Mouse (Mus musculus) left cerebral cortex, postnatal 14 days (tissue): ENCODE measurements around the gene Tcfl5. TPM values are rescaled to one million over a fixed set of nuclear protein-coding genes. Genes with fewer than 3 reads are reported as not detected.

Experiments used
- DNase-seq, 2 experiments: peaks; one replicate each; pipeline ENCODE4 v3.0.0; 2021 to 2022; ENCODE audit warnings: low spot score in 2 of 2, mixed read lengths in 1 of 2
- intact Hi-C: fragments of 180-260 bp; cut with DNase I; formaldehyde crosslinking; loops from one replicate; pipeline ENCODE4 v1.15.1; 2025
- total RNA-seq, 2 experiments: library from RNA; stranded (reverse); gene quantifications; 2 replicates each; pipeline ENCODE4 v1.2.3; 2021

Gene Tcfl5
- total RNA-seq, 2 experiments from 2014 or later, result 2.5 to 3.3 TPM

DNA sequence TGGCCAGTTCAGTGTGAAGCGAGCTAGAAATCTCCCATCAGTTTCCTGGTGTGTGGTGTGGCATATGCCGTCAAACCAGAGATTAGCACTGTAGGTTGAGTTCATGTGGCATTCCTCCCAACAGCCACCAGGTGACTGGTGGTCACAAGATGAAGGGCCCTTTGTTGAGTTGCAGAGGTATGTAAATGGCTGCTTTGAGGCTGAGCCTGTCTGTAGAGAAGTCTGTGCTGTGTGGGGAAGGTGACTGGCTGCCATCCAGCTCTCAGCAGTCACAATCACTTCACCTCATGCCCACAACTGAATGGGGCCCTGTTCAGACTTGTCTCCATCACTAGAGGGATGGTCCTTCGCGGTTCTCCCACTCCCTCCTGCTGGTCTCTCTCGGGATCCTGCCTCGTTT is 37.7 kb downstream of the Tcfl5 start:
- intact Hi-C loops, result no loop called here
- DNase-seq, result no peak

DNA sequence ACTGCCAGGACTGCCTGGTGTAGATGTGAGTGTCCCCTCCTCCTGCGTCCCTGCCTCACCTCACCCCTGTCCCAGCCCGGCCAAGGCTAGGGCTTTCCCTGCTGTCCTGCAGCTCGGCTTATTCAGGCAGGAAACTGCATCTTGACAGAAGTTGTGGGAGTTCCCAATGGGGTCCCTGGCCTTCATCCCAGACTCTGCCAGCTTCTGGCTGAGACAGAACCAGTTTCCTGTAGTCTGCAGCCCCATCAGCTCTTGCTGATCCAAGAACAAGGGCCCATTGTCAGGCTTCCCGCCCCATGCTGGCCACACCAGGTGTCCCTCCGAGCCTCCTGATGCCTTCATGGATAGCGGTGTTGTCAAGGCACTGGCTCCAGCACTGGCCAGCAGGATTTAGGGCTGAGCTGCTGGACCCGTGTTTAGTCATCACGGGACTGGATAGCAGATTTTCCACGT is 41.9 kb downstream of the Tcfl5 start:
- intact Hi-C loops, result no loop called here
- peak; percentile 46 to 69 for DNase-seq

- DNase-seq, result peak in 1 of 2 experiments; percentile 26
- intact Hi-C loops, result no loop called here
Observed at GRCm38 (mm10) chr2:180598157-180598705, 44.3 kb downstream of the Tcfl5 start.

GRCm38 (mm10) chr2:180597490-180597889 is 45.0 kb downstream of the Tcfl5 start, which contains the start of gene Col9a3:
TSS of gene Col9a3 (plus strand) at chr2:180597790.
- intact Hi-C loops, result no loop called here
- no peak for DNase-seq

DNA sequence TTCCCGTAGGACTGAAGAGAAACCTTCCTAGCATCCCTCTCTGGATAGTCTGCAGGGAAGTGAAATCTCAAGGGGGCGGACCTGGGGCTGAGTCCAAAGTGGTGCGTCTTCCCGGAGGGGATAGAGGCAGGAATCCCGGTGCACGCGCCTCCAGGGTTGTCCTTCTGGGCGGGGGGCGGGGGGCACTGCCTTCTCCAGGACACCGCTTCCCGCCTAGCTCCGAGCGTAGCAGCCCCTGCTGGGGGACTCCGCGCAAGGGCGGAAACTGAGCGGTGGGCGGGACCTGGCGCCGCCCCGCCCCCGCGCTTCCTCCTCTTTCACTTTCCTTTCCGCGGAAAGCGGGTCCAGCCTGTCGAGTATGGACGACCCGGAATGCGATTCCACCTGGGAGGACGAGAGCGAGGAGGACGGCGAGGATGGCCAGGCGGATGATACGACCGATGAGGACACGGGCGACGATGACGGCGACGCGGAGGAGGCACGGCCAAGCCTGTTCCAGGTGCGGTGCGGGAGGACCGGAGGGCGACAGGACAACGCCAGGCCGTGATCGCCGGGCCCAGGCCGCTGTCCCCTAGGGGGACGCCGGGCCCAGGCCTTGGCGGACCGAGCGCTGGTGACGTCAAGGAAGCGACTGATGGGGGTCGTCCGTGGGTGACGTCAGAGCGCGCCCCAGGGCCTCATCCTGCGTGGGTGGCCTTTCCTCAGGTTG is 53.2 kb downstream of the Tcfl5 start, which contains the start of gene Ogfr:
Gene Ogfr, plus strand, starts transcription at position 123 of the 709 bp plus-strand sequence.
- intact Hi-C loops, result no loop called here
- peak; percentile 84 to 85 for DNase-seq

- DNase-seq, result peak in 1 of 2 experiments; percentile 44
- intact Hi-C loops, result no loop called here
Observed at GRCm38 (mm10) chr2:180588736-180589122, 53.8 kb downstream of the Tcfl5 start.

GRCm38 (mm10) chr2:180583154-180583507 is 59.4 kb downstream of the Tcfl5 start:
- intact Hi-C loops, result loop anchor here (2.0 to 5.0 kb wide), 3 partner anchors 74 to 194 kb away; partner anchors contain the start of gene Bhlhe23
- DNase-seq, result no peak

DNA sequence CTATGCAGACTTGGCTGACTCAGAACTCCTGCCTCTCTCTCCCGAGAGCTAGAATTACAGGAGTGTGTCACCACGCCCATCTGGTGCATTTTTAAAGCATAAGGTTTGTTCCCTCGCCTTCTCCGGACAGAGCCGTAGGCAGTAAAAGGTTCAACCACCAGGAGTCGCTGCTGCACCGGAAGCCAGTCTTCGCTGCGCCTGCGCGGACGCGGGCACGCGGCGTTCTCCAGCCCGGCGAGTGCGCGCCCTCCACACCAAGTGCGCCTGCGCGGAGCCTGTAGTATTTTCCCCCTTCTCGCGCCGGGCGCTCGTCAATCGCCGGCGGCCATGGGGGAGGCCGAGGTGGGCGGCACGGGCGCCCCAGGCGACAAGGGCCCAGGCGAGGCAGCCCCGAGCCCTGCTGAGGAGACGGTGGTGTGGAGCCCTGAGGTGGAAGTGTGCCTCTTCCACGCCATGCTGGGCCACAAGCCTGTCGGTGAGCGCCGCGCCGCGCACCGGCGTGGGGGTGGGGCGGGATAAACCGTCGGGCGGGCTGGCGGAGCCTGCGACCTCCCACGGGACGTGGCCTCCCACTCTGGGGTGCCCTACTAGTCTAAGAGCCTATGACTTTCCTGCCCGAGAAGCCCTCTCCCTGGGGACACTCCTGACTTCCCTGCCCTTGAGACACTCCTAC is 59.9 kb downstream of the Tcfl5 start:
- intact Hi-C loops, result loop anchor here (2.0 to 5.0 kb wide), 3 partner anchors 75 to 194 kb away; partner anchors contain the start of gene Bhlhe23
- peak; percentile 96 to 98 for DNase-seq

- no peak for DNase-seq
- intact Hi-C loops, result loop anchor here (2.0 to 5.0 kb wide), 3 partner anchors 76 to 306 kb away; no protein-coding TSS in a partner anchor
Observed at GRCm38 (mm10) chr2:180581002-180581401, 61.5 kb downstream of the Tcfl5 start, which contains the start of gene Mrgbp. TSS of gene Mrgbp (plus strand) at chr2:180581304.

GRCm38 (mm10) chr2:180578686-180579085 is 63.8 kb downstream of the Tcfl5 start:
- DNase-seq, result peak; percentile 62 to 81
- intact Hi-C loops, result loop anchor here (1.0 to 5.0 kb wide), 2 partner anchors 106 to 221 kb away; no protein-coding TSS in a partner anchor

DNA sequence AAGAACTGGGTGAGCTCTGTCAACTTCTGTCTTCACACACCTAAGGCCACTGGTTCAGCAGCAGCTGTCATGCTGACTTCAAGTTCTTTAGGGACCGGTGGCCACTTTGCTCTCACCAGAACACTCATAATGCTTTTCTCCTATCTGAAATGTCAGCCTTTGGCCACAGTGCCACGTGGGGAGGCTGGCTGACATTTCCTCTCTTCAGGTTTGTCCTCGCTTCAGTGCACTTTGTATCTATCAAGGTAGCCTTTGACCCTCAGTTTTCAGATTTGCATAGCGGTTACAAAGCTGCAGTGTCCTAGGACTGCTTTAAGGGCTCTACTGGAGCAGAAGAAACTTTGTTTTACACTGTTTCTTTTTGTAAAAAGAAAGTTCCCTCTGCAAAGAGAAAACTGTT is 66.0 kb downstream of the Tcfl5 start:
- intact Hi-C loops, result loop anchor here (5.0 kb wide), 1 partner anchor 219 kb away; no protein-coding TSS in a partner anchor
- DNase-seq, result no peak

Other genes with a start within 250 kb of the Tcfl5 start
- 1 to 10 TPM; 1.6 to 2.1 TPM for gene Slco4a1, start 186.5 kb downstream of the Tcfl5 start, total RNA-seq
- 10 to 100 TPM; 11.4 to 14.1 TPM for gene Ntsr1, start 142.7 kb downstream of the Tcfl5 start, total RNA-seq
- gene Mrgbp, start 61.4 kb downstream of the Tcfl5 start, total RNA-seq, result 10 to 100 TPM; 15.9 to 20.9 TPM
- gene Ogfr, start 53.5 kb downstream of the Tcfl5 start, total RNA-seq, result 10 to 100 TPM; 61.5 to 62.9 TPM
- 10 to 100 TPM; 23.2 to 31.7 TPM for gene Col9a3, start 44.9 kb downstream of the Tcfl5 start, total RNA-seq
- 10 to 100 TPM; 56.6 to 57.7 TPM for gene Dido1, start 67.3 kb upstream of the Tcfl5 start, total RNA-seq
- 10 to 100 TPM; 61.8 to 63.6 TPM for gene Gid8, start 67.4 kb upstream of the Tcfl5 start, total RNA-seq
- gene Slc17a9, start 82.6 kb upstream of the Tcfl5 start, total RNA-seq, result 1 to 10 TPM in 1 of 2 experiments, under 1 TPM in 1; 0.24 to 1.1 TPM
- not detected for gene Bhlhe23, start 134.2 kb upstream of the Tcfl5 start, total RNA-seq